Mouse (Mus musculus) neural tube, embryonic 14.5 days (tissue): ENCODE measurements around the gene Nyap1. TPM values are rescaled to one million over a fixed set of nuclear protein-coding genes. Genes with fewer than 3 reads are reported as not detected.

Experiments
- ATAC-seq: fragments of 200-750 bp; cut with Nextera tagmentation; 2 replicates; pipeline ENCODE4 v1.8.0; 2017; ENCODE audit warnings: low read depth, mild to moderate bottlenecking, moderate TSS enrichment, moderate library complexity
- H3K27ac ChIP-seq: fragments of 300-500 bp; sonication (generic); 2 replicates; pipeline ENCODE4 v1.5.1; 2014; ENCODE audit warnings: low read depth, mild to moderate bottlenecking, control low read depth, low read length, moderate library complexity, mixed read lengths
- H3K27me3 ChIP-seq: fragments of 300-500 bp; sonication (generic); 2 replicates; pipeline ENCODE4 v1.6.1; 2014; ENCODE audit warnings: low read length; ENCODE audit not compliant: control insufficient read depth, insufficient read depth
- H3K36me3 ChIP-seq: fragments of 300-500 bp; sonication (generic); 2 replicates; pipeline ENCODE4 v1.6.1; 2014; ENCODE audit warnings: low read length, mixed read lengths; ENCODE audit not compliant: control insufficient read depth, insufficient read depth
- H3K4me1 ChIP-seq: fragments of 300-500 bp; sonication (generic); 2 replicates; pipeline ENCODE4 v1.6.1; 2014; ENCODE audit warnings: low read length; ENCODE audit not compliant: control insufficient read depth, insufficient read depth
- H3K4me2 ChIP-seq: fragments of 300-500 bp; sonication (generic); 2 replicates; pipeline ENCODE4 v1.6.1; 2014; ENCODE audit warnings: mild to moderate bottlenecking, low read depth, low read length, control low read depth
- H3K4me3 ChIP-seq: fragments of 300-500 bp; sonication (generic); 2 replicates; pipeline ENCODE4 v1.5.1; 2014; ENCODE audit warnings: low read depth, low read length, control low read depth, mixed read lengths
- H3K9ac ChIP-seq: fragments of 300-500 bp; sonication (generic); replicated peaks from 2 replicates; pipeline ENCODE4 v1.6.1; 2014; ENCODE audit warnings: low read depth, mild to moderate bottlenecking, control low read depth, low read length, mixed read lengths
- H3K9me3 ChIP-seq: fragments of 300-500 bp; sonication (generic); 2 replicates; pipeline ENCODE4 v1.6.1; 2016; ENCODE audit warnings: low read length; ENCODE audit not compliant: control insufficient read depth
- WGBS: fragments of 180-500 bp; shearing (Covaris S2); extraction: QIAGEN DNeasy Blood & Tissue Kit; methylation state at CpG from one replicate; pipeline ENCODE4 v1.1.7; 2014; 5-methylcytosine and 5-hydroxymethylcytosine counted together
- polyA plus RNA-seq: library from polyadenylated mRNA; unstranded; fragments of >200 nt; fragmentation: Nextera tagmentation; extraction: Ambion mirVana; gene quantifications from 2 replicates; pipeline ENCODE4 v1.2.1, GENCODE M21; 2014

The Nyap1 gene
- polyA plus RNA-seq, 1 experiment from 2014 or later: 13.6 TPM

DNA sequence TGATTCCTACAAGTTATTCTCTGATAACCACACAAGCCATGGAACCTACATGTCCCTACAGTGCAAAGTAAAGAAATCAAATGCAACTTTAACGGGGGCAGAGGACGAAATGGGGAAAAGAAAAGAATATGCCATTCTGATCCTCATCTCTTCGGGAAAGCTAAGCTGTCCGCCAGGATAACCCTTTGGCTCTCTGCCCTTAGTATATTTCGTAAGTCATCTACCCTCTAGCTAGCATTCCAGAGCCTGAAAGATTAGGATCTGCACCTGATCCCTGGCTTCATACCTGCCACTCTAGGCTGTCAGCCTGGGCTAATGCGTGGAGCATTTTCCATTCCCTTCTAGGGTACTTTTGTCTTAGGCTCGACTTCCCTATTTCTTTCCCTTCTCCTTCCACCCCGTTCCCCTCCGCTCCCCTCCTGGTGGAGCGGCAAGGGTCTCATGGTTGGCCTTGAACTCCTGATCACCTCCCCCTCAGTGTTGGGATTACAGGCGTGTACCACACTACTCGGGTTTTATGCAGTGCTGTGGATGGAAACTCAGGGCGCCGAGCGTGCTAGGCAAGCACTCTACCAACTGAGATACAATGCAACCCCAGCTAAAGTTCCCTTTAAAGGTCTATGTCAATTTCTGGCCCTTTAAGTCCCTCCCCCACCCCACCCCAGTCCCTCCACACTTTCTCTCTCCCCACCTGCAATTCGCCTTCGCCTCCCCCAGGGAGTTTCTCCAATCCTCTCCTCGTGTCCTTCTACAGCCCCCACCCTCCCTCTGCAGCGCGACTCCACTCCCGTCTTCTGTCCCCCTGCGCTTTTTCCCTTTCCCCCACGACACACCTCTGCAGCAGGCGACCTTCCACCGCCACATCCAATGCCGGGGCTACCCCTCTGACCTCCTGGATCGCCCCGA is 57.8 kb downstream of the Nyap1 start:
- Histone ChIP-seq H3K9me3 (no peaks in the 10 kb centered on the region), H3K27me3 (no peaks in the 10 kb centered on the region), H3K36me3 (no peaks in the 10 kb centered on the region), H3K27ac (peak overlapping the region; percentile 60), H3K4me2 (peak overlapping the region; percentile 79), H3K9ac (peak overlapping the region; percentile 50), H3K4me1 (peaks cover 11% of the 10 kb centered on the region), H3K4me3 (peak overlapping the region; percentile 60)
- 18% methylated on average over 28 of the region's 28 CpGs for WGBS
- ATAC-seq: 0 out of 2 replicates have a peak, but pooled peaks have one; percentile 0

DNA sequence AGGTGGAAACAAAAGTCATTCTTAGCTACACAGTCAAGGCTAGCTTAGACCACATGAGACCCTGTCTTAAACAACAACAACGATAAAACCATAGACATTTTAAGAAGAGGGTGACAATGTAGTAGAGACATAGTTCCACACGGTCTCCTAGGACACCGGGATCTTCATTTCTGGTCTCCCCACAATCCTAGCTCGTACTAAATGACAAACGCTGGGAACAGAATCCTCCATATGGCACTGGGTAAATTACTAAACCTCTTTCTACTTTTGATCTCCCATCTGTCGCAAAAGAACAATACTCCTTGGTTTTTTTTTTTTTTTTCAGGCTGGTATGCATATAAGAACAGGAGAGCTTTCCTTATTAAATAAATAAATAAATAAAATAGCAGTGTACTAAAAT is 58.9 kb downstream of the Nyap1 start:
- no peaks in the 10 kb centered on the region for H3K36me3 ChIP-seq
- H3K4me1 ChIP-seq: peaks cover 11% of the 10 kb centered on the region
- ATAC-seq: no peak
- no peak overlapping the region for H3K4me3 ChIP-seq
- no peak overlapping the region; the same call in 1 of the 2 replicates for H3K4me2 ChIP-seq
- 72% methylated on average over 6 of the region's 6 CpGs for WGBS
- no peak overlapping the region for H3K9ac ChIP-seq
- H3K27me3 ChIP-seq: no peaks in the 10 kb centered on the region
- H3K27ac ChIP-seq: no peak overlapping the region
- no peaks in the 10 kb centered on the region for H3K9me3 ChIP-seq

Other genes starting within 250 kb of the Nyap1 start
- 82.9 and 98.3 TPM in 2 replicates for gene Pop7, start 239.1 kb downstream of the Nyap1 start, polyA plus RNA-seq
- 16.3 and 21.2 TPM in 2 replicates for gene Gigyf1, start 223.1 kb downstream of the Nyap1 start, polyA plus RNA-seq
- gene Epo, start 208.4 kb downstream of the Nyap1 start, polyA plus RNA-seq: not detected in 2 replicates
- gene Gnb2, start 208.1 kb downstream of the Nyap1 start, polyA plus RNA-seq: 553 and 557 TPM in 2 replicates
- gene Actl6b, start 188.1 kb downstream of the Nyap1 start, polyA plus RNA-seq: 206 and 236 TPM in 2 replicates
- gene Tfr2, start 171.8 kb downstream of the Nyap1 start, polyA plus RNA-seq: 4.9 and 5.8 TPM in 2 replicates
- gene Mospd3, start 140.5 kb downstream of the Nyap1 start, polyA plus RNA-seq: 80.5 and 90.7 TPM in 2 replicates
- gene Pcolce, start 127.8 kb downstream of the Nyap1 start, polyA plus RNA-seq: 2.4 and 59.1 TPM in 2 replicates
- 0.19 TPM in 1 of 2 replicates, not detected in the other for gene Fbxo24, start 112.6 kb downstream of the Nyap1 start, polyA plus RNA-seq
- gene Lrch4, start 112.5 kb downstream of the Nyap1 start, polyA plus RNA-seq: 16.0 and 18.4 TPM in 2 replicates
- 6.5 and 7.9 TPM in 2 replicates for gene Gm20605, start 112.4 kb downstream of the Nyap1 start, polyA plus RNA-seq
- 5.7 and 5.9 TPM in 2 replicates for gene Sap25, start 100.3 kb downstream of the Nyap1 start, polyA plus RNA-seq
- 0.31 TPM in 1 of 2 replicates, not detected in the other for gene Irs3, start 95.9 kb downstream of the Nyap1 start, polyA plus RNA-seq
- gene Agfg2, start 56.9 kb downstream of the Nyap1 start, polyA plus RNA-seq: 11.3 and 12.9 TPM in 2 replicates
- 80.1 and 85.1 TPM in 2 replicates for gene Tsc22d4, start 4.1 kb upstream of the Nyap1 start, polyA plus RNA-seq
- 37.8 and 43.7 TPM in 2 replicates for gene Ppp1r35, start 37.2 kb upstream of the Nyap1 start, polyA plus RNA-seq
- 13.1 and 17.0 TPM in 2 replicates for gene Mepce, start 46.0 kb upstream of the Nyap1 start, polyA plus RNA-seq
- 11.2 and 13.9 TPM in 2 replicates for gene Zcwpw1, start 46.2 kb upstream of the Nyap1 start, polyA plus RNA-seq
- not detected in 2 replicates for gene Pilra, start 94.7 kb upstream of the Nyap1 start, polyA plus RNA-seq
- gene Pilrb1, start 116.5 kb upstream of the Nyap1 start, polyA plus RNA-seq: not detected in 2 replicates
- not detected in 2 replicates for gene Pilrb2, start 130.2 kb upstream of the Nyap1 start, polyA plus RNA-seq
- not detected in 2 replicates for gene Cyp3a13, start 180.0 kb upstream of the Nyap1 start, polyA plus RNA-seq
- gene Gjc3, start 221.5 kb upstream of the Nyap1 start, polyA plus RNA-seq: 0.31 and 0.70 TPM in 2 replicates
- gene Azgp1, start 239.9 kb upstream of the Nyap1 start, polyA plus RNA-seq: not detected in 2 replicates